Mouse (Mus musculus): Measurements from ENCODE around the gene Syt1. TPM values are rescaled to one million over a fixed set of nuclear protein-coding genes. Genes with fewer than 3 reads are reported as not detected.

Syt1 gene
- polyA plus RNA-seq, 1 experiment from 2014 or later = 0.22 TPM

DNA sequence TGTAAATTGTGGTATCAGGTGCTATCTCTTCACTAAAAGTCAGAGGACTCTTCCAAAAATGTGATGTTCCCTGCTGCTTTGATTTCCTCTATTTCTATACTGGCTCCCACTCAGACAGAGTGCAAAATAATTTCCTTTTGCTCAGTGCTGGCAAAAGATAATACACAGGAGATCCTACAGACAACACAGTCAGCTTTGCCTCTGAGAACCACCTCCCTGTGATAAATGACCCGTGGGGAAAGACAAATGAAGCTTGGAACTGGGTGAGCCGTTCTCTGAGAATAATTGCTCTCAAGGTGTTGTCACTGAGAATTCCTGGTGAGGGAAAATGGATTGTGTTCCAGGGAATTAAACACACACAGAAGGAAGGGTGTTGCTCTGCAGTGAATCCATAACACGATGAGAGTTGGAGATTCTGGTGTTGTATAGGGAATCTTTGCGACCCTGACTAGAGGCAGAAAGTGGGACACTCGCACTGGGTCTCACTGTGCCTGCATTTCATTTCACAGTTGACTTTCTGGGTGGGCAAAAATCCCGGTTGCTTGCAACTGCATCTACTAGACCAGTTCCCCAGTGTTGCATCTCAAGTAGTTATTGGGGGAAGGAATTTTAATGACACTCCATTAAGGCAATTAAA lies 540.3 kb downstream of the Syt1 start:
- WGBS (ENCODE audit: insufficient replicate concordance) = 42% methylated on average over 6 of the region's 6 CpGs
- H3K4me1 ChIP-seq (ENCODE audit: control insufficient read depth, low read depth, low read length) = no peaks in the 10 kb centered on the region
- no peaks in the 10 kb centered on the region for H3K9me3 ChIP-seq (replicated peaks; ENCODE audit: control insufficient read depth, low read length)

DNA sequence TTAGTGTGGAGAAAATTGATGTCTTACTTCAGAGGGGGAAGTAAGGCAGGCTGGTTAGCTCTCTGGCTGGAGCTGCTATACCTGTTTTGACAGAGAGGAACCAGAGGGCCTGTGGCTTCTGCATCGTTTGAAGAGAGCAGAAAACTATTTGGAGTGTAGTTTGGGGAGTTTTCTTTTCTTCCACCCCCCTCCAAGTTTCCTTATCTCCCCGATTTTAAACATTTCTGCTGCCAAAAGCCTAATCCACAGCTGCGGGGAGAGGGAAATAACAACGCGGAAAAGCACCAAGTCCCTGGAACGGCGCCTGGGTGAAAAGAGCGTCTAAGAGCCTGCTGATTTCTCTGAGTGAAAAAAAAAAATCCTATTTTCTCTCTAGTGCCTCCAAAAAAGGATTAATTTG lies 544.2 kb downstream of the Syt1 start:
- H3K36me3 ChIP-seq (ENCODE audit: control insufficient read depth, insufficient read depth) = no peaks in the 10 kb centered on the region
- no peaks in the 10 kb centered on the region for H3K9me3 ChIP-seq (replicated peaks; ENCODE audit: control insufficient read depth, low read length)
- no peaks in the 10 kb centered on the region for H3K27me3 ChIP-seq (ENCODE audit: control insufficient read depth, insufficient read depth, low read depth, low read length)
- no peak overlapping the region for H3K27ac ChIP-seq (ENCODE audit: low read length)
- WGBS (ENCODE audit: insufficient replicate concordance) = 61% methylated on average over 8 of the region's 8 CpGs
- no peak overlapping the region for H3K4me3 ChIP-seq (ENCODE audit: low read depth, low read length)
- no peaks in the 10 kb centered on the region for H3K4me1 ChIP-seq (ENCODE audit: control insufficient read depth, low read depth, low read length)
- H3K4me2 ChIP-seq (ENCODE audit: low read depth, low read length) = no peak overlapping the region
- ATAC-seq (ENCODE audit: low read depth) = no peak
- no peak overlapping the region for H3K9ac ChIP-seq (ENCODE audit: low read depth, low read length)

More for the DNA sequence above, 540.3 kb downstream of the Syt1 start:
- H3K36me3 ChIP-seq (ENCODE audit: control insufficient read depth, insufficient read depth) = no peaks in the 10 kb centered on the region
- no peak overlapping the region for H3K4me2 ChIP-seq (ENCODE audit: low read depth, low read length)
- H3K9ac ChIP-seq (ENCODE audit: low read depth, low read length) = no peak overlapping the region
- no peak overlapping the region for H3K27ac ChIP-seq (ENCODE audit: low read length)
- no peaks in the 10 kb centered on the region for H3K27me3 ChIP-seq (ENCODE audit: control insufficient read depth, insufficient read depth, low read depth, low read length)
- no peak overlapping the region for H3K4me3 ChIP-seq (ENCODE audit: low read depth, low read length)
- no peak for ATAC-seq (ENCODE audit: low read depth)

DNA sequence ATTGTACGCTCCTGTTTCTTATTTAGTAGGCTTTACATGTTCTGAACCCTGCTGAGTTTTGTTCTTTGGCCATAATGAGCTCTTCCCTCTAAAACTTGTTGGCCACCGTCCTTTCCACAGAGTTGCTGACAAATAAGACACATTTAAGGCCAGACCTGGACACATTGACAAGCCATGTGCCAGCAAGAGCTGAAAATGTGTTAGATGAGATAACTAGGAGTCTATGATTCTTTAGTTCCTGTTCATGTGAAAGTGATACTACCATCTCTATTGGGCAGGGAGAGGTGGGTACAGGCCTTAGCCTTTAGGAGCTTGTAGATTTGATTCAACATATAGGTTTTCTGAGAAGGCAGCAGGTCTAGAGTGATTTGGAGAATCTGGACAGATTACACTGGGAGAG lies 548.9 kb downstream of the Syt1 start:
- WGBS (ENCODE audit: insufficient replicate concordance) = 54% methylated on average over 2 of the region's 2 CpGs
- H3K36me3 ChIP-seq (ENCODE audit: control insufficient read depth, insufficient read depth) = no peaks in the 10 kb centered on the region
- no peak overlapping the region for H3K4me3 ChIP-seq (ENCODE audit: low read depth, low read length)
- H3K9ac ChIP-seq (ENCODE audit: low read depth, low read length) = no peak overlapping the region
- H3K9me3 ChIP-seq (replicated peaks; ENCODE audit: control insufficient read depth, low read length) = no peaks in the 10 kb centered on the region
- ATAC-seq (ENCODE audit: low read depth) = no peak
- H3K4me2 ChIP-seq (ENCODE audit: low read depth, low read length) = no peak overlapping the region
- no peaks in the 10 kb centered on the region for H3K27me3 ChIP-seq (ENCODE audit: control insufficient read depth, insufficient read depth, low read depth, low read length)
- H3K27ac ChIP-seq (ENCODE audit: low read length) = no peak overlapping the region
- no peaks in the 10 kb centered on the region for H3K4me1 ChIP-seq (ENCODE audit: control insufficient read depth, low read depth, low read length)

DNA sequence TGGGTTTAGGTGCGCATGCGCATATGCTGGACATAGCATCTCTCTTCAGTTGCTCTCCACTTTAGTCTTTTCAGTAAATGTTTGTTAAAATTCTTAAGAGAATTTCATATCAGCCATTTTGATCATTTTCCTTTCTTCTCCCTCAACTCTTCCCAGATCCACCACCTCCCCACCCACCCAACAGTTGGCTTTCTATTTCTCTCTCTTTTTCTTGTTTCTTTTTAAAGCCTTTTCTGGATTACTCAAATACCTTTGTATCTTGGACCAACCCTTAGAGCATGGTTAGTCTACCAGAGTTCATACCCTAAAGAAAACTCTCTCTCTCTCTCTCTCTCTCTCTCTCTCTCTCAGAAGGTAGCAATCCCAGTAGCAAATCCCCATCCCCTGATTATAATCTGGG lies 553.7 kb downstream of the Syt1 start:
- Histone ChIP-seq H3K9me3 (replicated peaks; ENCODE audit: control insufficient read depth, low read length) (no peaks in the 10 kb centered on the region), H3K4me2 (ENCODE audit: low read depth, low read length) (no peak overlapping the region), H3K27ac (ENCODE audit: low read length) (no peak overlapping the region), H3K4me1 (ENCODE audit: control insufficient read depth, low read depth, low read length) (peaks cover 5% of the 10 kb centered on the region; the same call in 1 of the 2 replicates), H3K4me3 (ENCODE audit: low read depth, low read length) (no peak overlapping the region), H3K27me3 (ENCODE audit: control insufficient read depth, insufficient read depth, low read depth, low read length) (no peaks in the 10 kb centered on the region), H3K9ac (ENCODE audit: low read depth, low read length) (no peak overlapping the region), H3K36me3 (ENCODE audit: control insufficient read depth, insufficient read depth) (no peaks in the 10 kb centered on the region)
- WGBS (ENCODE audit: insufficient replicate concordance) = 85% methylated on average over 2 of the region's 2 CpGs
- no peak for ATAC-seq (ENCODE audit: low read depth)

DNA sequence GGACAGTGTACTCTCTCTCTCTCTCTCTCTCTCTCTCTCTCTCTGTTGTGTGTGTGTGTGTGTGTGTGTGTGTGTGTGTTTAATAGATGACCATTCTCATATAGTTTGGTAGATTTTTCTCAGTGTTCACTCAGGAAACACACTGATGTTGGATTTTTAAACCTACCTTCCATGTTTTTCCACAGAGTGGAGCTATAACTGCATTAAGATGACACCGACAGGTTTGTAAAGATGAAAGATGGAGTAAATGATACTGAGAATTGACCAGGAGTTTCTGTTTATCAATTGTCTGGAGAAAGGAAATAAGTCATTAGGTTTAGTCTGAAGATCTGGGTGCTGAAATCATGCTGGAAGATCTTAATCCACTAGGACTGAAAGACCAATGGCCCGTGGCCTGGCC lies 554.9 kb downstream of the Syt1 start:
- no peaks in the 10 kb centered on the region for H3K9me3 ChIP-seq (replicated peaks; ENCODE audit: control insufficient read depth, low read length)
- no peak overlapping the region for H3K9ac ChIP-seq (ENCODE audit: low read depth, low read length)
- 82% methylated on average over 2 of the region's 2 CpGs for WGBS (ENCODE audit: insufficient replicate concordance)
- peaks cover 5% of the 10 kb centered on the region; the same call in 1 of the 2 replicates for H3K4me1 ChIP-seq (ENCODE audit: control insufficient read depth, low read depth, low read length)
- H3K4me3 ChIP-seq (ENCODE audit: low read depth, low read length) = no peak overlapping the region
- no peaks in the 10 kb centered on the region for H3K27me3 ChIP-seq (ENCODE audit: control insufficient read depth, insufficient read depth, low read depth, low read length)
- H3K4me2 ChIP-seq (ENCODE audit: low read depth, low read length) = no peak overlapping the region
- H3K27ac ChIP-seq (ENCODE audit: low read length) = no peak overlapping the region
- no peak for ATAC-seq (ENCODE audit: low read depth)
- H3K36me3 ChIP-seq (ENCODE audit: control insufficient read depth, insufficient read depth) = no peaks in the 10 kb centered on the region

DNA sequence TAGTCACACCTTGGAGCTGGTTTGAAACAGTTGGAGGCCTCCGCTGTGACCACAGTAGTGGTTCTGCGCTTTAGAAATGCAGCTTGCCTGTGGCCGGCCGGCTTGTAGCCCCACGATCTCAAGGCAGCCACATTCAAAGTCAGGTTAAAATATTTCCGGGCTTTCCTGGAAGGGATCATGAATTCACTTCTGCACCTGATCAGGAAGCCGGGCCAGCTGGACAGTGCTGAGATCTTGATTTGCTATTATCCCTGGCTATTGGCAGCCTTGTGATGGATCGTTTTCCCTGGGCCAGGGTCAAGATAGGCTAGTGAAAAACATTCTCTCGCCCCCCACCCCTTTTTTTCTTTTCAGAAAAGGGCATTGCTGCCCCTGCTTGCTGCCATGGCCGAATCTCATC lies 555.6 kb downstream of the Syt1 start:
- 63% methylated on average over 10 of the region's 10 CpGs for WGBS (ENCODE audit: insufficient replicate concordance)
- ATAC-seq (ENCODE audit: low read depth) = no peak
- peaks cover 5% of the 10 kb centered on the region; the same call in 1 of the 2 replicates for H3K4me1 ChIP-seq (ENCODE audit: control insufficient read depth, low read depth, low read length)
- no peak overlapping the region for H3K4me3 ChIP-seq (ENCODE audit: low read depth, low read length)
- H3K27ac ChIP-seq (ENCODE audit: low read length) = no peak overlapping the region
- H3K9ac ChIP-seq (ENCODE audit: low read depth, low read length) = no peak overlapping the region
- no peaks in the 10 kb centered on the region for H3K9me3 ChIP-seq (replicated peaks; ENCODE audit: control insufficient read depth, low read length)
- H3K36me3 ChIP-seq (ENCODE audit: control insufficient read depth, insufficient read depth) = no peaks in the 10 kb centered on the region
- H3K4me2 ChIP-seq (ENCODE audit: low read depth, low read length) = no peak overlapping the region
- H3K27me3 ChIP-seq (ENCODE audit: control insufficient read depth, insufficient read depth, low read depth, low read length) = no peaks in the 10 kb centered on the region

DNA sequence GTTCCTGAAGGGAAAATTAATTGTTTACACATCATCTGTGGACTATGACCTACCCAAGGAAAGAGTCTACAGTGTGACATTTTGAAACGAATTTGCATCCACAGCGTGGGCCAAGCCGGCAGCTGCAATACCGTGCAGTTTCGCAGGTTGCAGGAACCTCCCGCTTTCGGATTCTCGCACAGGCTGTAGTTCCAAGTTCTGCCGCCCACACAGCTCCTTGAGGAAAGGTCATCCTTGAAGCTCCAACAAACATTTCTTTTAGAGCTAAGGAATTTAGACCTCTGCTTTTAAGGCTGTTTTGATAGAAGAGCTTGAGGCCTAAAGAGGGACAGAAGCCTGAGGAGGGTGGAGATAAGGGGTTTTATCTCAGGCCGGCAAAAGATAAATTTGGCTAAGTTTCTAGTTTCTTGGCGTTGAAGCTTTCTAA lies 556.1 kb downstream of the Syt1 start:
- Histone ChIP-seq H3K36me3 (ENCODE audit: control insufficient read depth, insufficient read depth) (no peaks in the 10 kb centered on the region), H3K4me3 (ENCODE audit: low read depth, low read length) (no peak overlapping the region), H3K4me2 (ENCODE audit: low read depth, low read length) (no peak overlapping the region), H3K9me3 (replicated peaks; ENCODE audit: control insufficient read depth, low read length) (no peaks in the 10 kb centered on the region), H3K9ac (ENCODE audit: low read depth, low read length) (no peak overlapping the region), H3K27me3 (ENCODE audit: control insufficient read depth, insufficient read depth, low read depth, low read length) (no peaks in the 10 kb centered on the region), H3K4me1 (ENCODE audit: control insufficient read depth, low read depth, low read length) (peaks cover 5% of the 10 kb centered on the region; the same call in 1 of the 2 replicates), H3K27ac (ENCODE audit: low read length) (no peak overlapping the region)
- peak; percentile 47; the same call in 1 of the 2 replicates for ATAC-seq (ENCODE audit: low read depth)
- 62% methylated on average over 11 of the region's 11 CpGs for WGBS (ENCODE audit: insufficient replicate concordance)

DNA sequence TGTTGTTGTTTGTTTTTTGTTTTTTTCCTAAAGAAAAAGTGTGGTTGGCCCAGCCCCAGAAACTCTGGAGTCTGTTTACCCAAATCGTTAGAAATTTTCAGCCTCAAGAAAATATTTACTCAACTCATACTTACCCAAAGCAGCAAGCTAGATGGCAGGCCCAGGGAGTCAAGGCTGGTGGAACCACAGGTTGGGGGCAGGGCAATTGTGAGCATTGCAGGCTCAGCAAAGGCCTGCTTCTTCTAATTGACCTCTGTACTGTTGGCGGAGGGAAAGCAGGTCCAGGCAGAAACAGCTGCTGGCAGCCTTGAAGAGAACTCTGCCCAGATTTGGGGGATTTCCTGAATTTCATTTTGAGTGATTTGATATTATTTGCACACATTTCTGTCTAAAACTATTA lies 557.2 kb downstream of the Syt1 start:
- H3K27ac ChIP-seq (ENCODE audit: low read length) = no peak overlapping the region
- H3K9me3 ChIP-seq (replicated peaks; ENCODE audit: control insufficient read depth, low read length) = no peaks in the 10 kb centered on the region
- 48% methylated on average over 2 of the region's 2 CpGs for WGBS (ENCODE audit: insufficient replicate concordance)
- no peak overlapping the region for H3K4me2 ChIP-seq (ENCODE audit: low read depth, low read length)
- no peaks in the 10 kb centered on the region for H3K36me3 ChIP-seq (ENCODE audit: control insufficient read depth, insufficient read depth)
- no peaks in the 10 kb centered on the region for H3K27me3 ChIP-seq (ENCODE audit: control insufficient read depth, insufficient read depth, low read depth, low read length)
- H3K4me3 ChIP-seq (ENCODE audit: low read depth, low read length) = no peak overlapping the region
- no peak overlapping the region for H3K9ac ChIP-seq (ENCODE audit: low read depth, low read length)
- ATAC-seq (ENCODE audit: low read depth) = peak; percentile 63
- H3K4me1 ChIP-seq (ENCODE audit: control insufficient read depth, low read depth, low read length) = peaks cover 5% of the 10 kb centered on the region; the same call in 1 of the 2 replicates

DNA sequence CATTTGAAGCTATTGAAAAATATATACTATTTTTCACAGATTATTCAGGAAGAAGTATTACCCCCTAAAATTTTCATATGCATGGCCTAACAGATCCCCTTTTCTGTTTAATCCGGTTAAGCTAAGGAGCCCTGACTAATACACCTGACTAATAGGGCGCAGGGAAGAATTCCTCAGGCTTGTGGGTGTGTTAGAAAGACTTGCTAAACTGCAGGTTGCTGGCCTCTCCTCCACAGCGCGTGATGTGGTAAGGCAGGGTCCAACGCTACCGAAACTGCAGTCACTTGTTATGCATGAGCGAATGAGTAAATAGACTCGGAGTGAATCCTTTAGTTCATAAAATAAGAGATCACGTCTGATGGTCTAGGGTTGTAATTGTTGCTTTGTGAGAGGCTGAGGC lies 558.4 kb downstream of the Syt1 start:
- WGBS (ENCODE audit: insufficient replicate concordance) = 79% methylated on average over 9 of the region's 9 CpGs
- no peak overlapping the region for H3K4me2 ChIP-seq (ENCODE audit: low read depth, low read length)
- H3K36me3 ChIP-seq (ENCODE audit: control insufficient read depth, insufficient read depth) = no peaks in the 10 kb centered on the region
- H3K27me3 ChIP-seq (ENCODE audit: control insufficient read depth, insufficient read depth, low read depth, low read length) = no peaks in the 10 kb centered on the region
- H3K9ac ChIP-seq (ENCODE audit: low read depth, low read length) = no peak overlapping the region
- ATAC-seq (ENCODE audit: low read depth) = no peak
- no peak overlapping the region for H3K27ac ChIP-seq (ENCODE audit: low read length)
- no peaks in the 10 kb centered on the region for H3K9me3 ChIP-seq (replicated peaks; ENCODE audit: control insufficient read depth, low read length)
- no peak overlapping the region for H3K4me3 ChIP-seq (ENCODE audit: low read depth, low read length)
- H3K4me1 ChIP-seq (ENCODE audit: control insufficient read depth, low read depth, low read length) = peaks cover 7% of the 10 kb centered on the region
